Mouse (Mus musculus) heart, postnatal 14 days (tissue): ENCODE measurements around the gene Stx18. TPM values are rescaled to one million over a fixed set of nuclear protein-coding genes. Genes with fewer than 3 reads are reported as not detected.

Source experiments
- DNase-seq, 2 experiments: peaks; one replicate each; pipeline ENCODE4 v3.0.0; 2021 to 2022
- intact Hi-C: fragments of 180-260 bp; cut with DNase I; formaldehyde crosslinking; loops from one replicate; pipeline ENCODE4 v1.15.1; 2025
- total RNA-seq, 2 experiments: library from RNA; stranded (reverse); gene quantifications; 2 replicates each; pipeline ENCODE4 v1.2.3; 2021

Gene Stx18
- total RNA-seq, 2 experiments from 2014 or later, result 17.0 to 17.7 TPM

- intact Hi-C loops, result no loop called here
- no peak for DNase-seq
Observed at GRCm38 (mm10) chr5:38119268-38119667, 80.7 kb downstream of the Stx18 start.

GRCm38 (mm10) chr5:38121699-38122098, 83.2 kb downstream of the Stx18 start:
- intact Hi-C loops, result no loop called here
- DNase-seq, result no peak

DNA sequence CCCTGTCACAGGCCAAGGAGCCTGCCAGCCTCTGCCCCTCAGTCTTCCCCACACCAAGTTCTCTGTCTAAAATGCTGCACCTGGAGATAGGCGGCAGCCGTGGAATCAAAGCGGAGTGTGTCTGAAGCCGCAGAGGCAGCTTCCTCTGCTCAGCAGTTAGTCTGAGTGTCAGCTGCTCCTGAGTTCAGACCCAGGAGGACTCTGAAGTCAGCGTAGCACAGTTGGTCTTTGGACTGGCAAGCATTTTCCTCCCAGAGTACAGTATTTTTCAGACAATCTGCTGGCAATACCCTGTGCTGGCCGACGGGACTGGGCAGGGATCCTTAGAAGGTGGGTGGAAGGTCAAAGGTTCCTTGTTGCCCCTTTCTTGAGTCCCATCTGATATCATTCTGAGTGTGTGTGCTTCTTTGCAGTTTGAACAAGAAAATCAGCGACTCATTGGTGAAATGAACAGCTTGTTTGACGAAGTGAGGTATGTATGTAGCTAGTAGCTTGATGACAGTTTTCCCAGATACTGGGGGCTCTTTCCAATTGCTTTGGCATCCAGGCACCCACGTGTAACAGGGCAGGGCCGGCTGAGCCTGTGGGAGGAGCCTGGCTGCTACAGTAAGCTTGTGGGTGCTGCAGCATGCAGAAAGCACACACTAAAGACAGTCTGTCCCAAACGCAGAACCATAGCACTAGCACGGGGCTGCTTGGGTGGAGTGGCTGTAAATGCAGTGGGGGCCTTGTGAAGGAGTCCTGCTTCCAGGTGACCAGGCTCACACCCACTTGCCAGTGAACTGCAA, 88.2 kb downstream of the Stx18 start:
- intact Hi-C loops, result no loop called here
- DNase-seq, result no peak

- DNase-seq, result no peak
Observed at GRCm38 (mm10) chr5:38129339-38129738, 90.8 kb downstream of the Stx18 start.

DNA sequence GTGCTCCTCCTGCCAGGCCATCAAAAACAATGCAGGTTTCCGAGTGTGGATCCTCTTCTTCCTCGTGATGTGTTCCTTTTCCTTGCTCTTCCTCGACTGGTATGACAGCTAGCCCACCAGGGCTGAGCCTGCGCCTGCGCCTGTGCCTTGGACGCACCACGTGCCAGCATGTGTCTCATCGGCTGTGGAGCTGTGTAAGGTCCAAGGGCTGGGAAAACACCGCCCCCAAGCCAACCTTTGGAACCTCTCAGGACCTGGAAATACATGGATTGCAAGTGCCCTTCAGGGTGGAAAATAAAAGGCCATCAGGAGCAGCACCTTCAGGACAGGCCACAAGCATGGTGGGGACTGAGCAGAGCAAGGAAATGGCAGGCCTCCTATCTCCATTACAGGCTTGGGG, 97.7 kb downstream of the Stx18 start:
- intact Hi-C loops, result no loop called here
- DNase-seq, result no peak

More at GRCm38 (mm10) chr5:38129339-38129738, 90.8 kb downstream of the Stx18 start:
- intact Hi-C loops, result no loop called here

DNA sequence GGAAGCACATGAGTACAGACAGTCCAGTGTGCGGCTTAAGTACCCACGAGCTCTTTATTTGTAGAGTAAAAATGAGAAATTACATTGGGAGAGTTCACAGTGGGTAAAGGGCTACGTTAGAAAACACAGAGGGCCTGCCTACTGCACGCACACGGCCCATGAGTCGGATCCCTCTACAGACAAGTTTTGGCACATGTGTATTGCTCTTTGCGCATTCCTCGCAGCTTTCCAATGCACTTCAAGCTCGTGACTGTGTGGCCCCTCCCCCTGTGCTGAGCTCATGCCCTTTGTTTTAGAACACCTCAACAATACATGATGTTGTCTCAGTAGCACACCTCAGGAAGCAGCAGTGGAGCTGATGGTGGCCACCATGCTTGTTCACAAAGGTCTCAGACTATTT, 98.6 kb downstream of the Stx18 start:
- no peak for DNase-seq
- intact Hi-C loops, result no loop called here

DNA sequence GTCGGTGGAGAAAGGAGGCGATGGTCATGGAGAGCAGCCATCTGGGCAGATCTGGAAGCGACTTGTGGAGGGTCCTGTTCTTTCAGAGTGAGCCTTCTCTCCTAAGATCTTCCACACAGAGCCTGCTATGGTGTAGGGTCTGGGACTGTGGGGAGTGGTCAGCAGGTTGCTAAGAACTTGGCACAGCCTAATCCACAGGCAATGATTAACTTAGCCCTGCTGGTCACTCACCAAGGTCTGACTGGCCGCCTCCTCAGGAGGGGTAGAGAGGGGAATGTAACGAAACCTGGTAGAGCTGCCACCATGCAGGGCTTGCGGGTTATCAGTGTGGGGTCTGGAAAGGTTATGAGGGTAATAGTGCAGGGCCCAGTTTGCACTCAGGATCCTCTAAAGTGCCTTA, 102.4 kb downstream of the Stx18 start:
- DNase-seq, result no peak
- intact Hi-C loops, result no loop called here

DNA sequence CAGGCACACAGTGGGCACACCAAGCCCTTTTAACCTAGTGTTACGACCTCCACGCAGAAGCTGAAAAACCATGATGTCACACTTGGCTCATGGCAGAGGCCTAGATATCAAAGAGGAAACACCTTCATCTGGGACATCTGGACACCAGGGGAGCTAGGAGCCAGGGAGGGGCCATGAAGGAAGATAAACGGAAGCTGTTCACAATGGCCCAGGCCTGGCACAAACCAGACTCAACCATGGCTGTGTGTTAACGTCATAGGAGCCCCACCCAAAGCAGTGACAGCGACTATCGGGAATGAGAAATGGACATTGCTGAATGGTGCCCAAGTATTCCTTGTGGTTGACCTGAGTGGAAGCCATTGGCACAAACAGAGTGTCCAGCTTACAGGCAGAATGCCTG, 108.0 kb downstream of the Stx18 start:
- DNase-seq, result peak; percentile 10 to 18
- intact Hi-C loops, result no loop called here

DNA sequence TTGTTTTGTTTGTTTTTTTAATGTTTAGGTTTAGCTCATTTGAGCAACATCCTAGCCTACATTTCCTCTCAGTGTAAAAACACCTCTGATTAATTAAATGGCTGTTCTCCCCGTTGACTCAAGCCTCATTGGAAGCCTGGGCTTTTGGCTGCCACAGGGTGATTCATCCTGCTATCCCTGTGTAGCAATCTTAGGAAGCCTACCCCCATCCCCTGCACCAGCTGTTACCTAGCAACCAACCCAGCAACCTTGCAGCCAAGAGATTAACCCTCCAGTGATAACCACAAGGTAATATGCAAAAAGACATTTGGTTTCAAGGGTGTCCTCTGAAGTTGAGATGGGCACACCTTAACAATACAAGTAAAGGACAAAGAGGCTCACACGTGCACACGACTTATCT, 112.7 kb downstream of the Stx18 start:
- no peak for DNase-seq
- intact Hi-C loops, result no loop called here

GRCm38 (mm10) chr5:38152201-38153108, 113.9 kb downstream of the Stx18 start:
- intact Hi-C loops, result no loop called here
- DNase-seq, result no peak

DNA sequence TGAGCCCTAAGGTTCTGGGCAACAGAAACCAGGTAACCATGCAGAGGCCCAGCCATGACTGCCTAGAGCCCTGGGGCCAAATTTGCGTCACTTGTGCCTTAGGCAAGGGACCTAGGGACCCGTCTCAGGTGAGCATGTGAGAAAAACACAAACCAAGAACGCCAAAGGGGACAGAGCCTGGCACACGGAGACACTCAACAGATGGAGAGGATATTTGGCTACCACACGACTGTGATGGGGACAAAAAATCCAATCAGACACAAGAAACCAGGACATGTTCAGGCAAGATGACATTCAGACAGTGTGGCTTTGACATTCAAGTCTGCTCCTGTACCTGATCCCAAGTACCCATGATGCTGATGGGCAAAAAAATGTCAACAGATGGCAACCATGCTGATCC, 115.1 kb downstream of the Stx18 start:
- intact Hi-C loops, result no loop called here
- DNase-seq, result no peak

DNA sequence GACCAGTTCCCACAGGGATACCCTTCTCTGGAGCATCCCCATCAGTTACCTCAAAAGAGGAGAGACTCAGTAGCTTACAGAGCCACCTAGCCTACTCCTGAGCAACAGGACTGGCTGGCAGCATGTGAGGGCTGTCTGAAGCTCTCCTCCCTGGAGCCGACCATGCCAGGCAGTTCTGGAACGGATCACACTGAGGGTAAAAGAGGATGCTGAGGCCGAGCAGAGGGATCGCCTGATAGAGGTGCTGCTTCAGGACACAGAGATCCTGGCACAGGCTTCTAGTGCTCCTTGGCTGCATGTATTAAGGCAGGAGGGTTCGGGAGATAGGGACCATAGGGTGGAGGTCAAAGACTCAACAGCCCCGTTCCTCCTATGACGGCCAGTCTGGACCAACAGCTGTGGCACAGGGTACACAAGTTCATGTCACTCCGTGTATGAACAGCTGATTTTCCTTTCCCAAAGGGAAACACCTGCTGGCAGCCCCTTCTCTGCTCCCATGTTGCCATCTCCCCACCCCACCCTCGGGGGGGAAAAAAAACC, 119.0 kb downstream of the Stx18 start:
- intact Hi-C loops, result no loop called here
- DNase-seq, result no peak

GRCm38 (mm10) chr5:38158501-38158946, 120.0 kb downstream of the Stx18 start:
- no peak for DNase-seq
- intact Hi-C loops, result no loop called here

DNA sequence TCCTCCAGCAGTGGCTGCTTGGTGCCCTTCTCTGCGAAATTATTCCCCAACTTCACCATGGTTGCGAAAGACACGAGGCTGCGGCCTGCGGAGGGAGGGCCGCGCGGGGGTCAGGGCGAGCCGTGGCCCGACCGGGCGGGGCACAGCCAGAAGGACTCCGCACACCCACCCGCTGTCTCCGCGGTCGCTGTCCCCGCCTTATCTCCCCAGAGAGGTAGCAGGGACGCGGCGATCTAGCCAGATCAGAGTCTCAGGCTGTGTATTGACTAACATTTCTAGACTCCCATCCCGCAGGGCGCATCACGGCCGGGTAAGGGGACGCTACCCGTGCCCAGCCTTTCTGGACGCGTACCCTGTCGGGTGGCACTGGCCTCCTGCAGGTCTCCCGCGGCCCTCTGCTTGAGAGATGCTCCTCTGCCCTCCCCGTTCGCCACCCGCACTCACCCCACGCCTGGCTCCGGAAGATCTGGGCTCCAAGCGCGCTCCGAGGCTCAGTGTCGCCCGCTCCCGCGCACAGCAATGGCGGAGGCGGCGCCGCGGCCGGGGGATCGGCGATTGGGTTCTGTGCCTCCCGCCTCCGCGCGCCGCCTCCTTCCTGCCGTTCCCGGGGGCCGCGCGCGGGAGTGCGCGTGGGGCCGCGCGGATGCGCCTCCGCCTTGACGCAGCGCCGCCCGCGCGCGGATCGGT, 120.5 kb downstream of the Stx18 start:
- intact Hi-C loops, result no loop called here
- DNase-seq, result peak; percentile 70 to 79

DNA sequence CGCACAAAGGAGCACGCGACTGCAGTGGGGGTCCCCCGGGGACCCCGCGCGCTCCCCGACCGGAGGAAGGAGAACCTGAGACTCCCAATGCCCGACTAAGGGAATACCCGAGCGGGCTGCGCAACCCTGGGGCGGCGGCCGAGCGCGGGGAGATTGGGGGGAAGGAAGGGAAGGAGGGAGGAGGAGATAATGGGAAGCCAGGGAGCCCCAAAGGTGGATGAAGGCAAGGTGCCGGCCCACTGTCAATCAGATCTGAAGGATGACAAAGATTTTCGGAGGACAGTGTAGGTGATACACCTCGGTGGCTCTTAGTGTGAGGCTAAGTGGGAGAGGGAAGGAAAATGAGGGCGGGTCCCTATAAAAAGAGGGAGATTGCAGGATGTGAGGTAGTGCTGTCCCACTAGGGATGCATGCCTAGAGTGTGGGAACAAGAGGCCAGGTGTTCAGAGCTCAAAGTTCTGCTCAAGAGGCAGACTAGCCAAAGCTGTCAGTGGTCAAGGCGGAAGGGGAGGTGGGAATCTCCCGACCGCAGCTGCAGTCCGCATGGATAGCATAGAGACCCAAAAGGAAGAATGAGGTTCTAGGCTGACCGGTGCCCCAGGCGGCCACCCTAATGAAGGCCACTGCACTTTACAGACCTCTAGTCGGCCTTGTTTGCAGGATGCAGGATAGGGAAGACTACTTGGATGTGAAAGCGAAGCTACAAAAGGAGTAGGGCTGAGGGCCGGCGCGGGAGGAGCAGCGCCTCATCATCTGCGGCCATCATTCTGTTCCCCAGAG, 121.3 kb downstream of the Stx18 start, which contains the start of gene Nsg1:
Gene Nsg1, minus strand, starts transcription at position 274 of the 780 bp plus-strand sequence.
- DNase-seq, result no peak
- intact Hi-C loops, result no loop called here

- DNase-seq, result no peak
- intact Hi-C loops, result no loop called here
Observed at GRCm38 (mm10) chr5:38168497-38168896, 130.0 kb downstream of the Stx18 start.

DNA sequence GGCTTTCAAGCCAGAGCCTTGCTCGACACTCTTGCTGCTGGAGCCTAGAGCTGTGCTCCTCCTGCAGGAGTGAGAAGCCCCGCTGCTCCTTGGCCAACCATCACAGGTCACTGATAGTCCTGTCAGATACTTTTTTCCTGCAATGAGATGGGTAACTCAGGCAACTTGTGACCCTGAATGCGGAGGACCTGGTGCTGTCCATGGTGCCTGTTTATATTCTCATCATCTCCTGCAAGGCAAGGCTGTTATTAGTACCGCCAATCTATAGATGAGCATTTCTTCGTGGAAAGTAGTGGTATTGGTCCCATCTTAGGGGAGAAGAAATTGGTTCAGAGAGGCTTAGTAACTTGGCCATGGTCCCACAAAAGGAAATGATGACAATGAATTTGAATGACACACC, 135.2 kb downstream of the Stx18 start:
- DNase-seq, result no peak
- intact Hi-C loops, result no loop called here

GRCm38 (mm10) chr5:38174256-38174912, 135.8 kb downstream of the Stx18 start:
- intact Hi-C loops, result no loop called here
- DNase-seq, result no peak

DNA sequence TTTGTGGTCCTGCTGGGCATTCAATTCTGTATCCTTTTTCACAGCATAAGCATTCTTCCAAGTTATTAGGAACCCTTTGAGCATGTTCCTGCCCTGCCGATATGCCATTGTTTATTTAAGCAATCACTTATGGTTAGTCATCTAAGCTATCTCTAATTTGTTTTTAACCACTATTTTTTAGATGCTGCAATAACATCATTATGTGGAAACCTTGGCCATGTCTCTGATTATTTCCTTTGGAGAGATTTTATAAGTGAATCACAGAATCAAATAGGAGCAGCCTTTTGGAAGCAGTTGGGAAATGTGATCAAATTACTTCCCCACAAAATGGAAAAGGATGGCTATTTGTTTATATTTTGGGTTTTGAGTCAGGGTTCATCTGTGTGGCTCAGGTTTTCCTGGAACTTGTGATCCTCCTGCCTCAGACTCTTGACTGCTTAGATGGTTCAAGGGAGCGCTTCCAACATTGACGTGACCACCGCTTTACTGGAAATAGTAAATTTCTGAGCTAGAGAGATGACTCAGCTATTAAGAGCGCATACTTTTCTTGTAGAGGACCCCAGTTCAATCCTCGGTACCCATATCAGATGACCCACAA, 146.2 kb downstream of the Stx18 start:
- intact Hi-C loops, result no loop called here
- DNase-seq, result no peak
